Mouse (Mus musculus) heart, postnatal 14 days (tissue): Measurements from ENCODE around the gene Pcgf2. TPM values are rescaled to one million over a fixed set of nuclear protein-coding genes. Genes with fewer than 3 reads are reported as not detected.

Source experiments
- DNase-seq, 2 experiments: peaks; one replicate each; pipeline ENCODE4 v3.0.0; 2021 to 2022
- intact Hi-C: fragments of 180-260 bp; cut with DNase I; formaldehyde crosslinking; loops from one replicate; pipeline ENCODE4 v1.15.1; 2025
- total RNA-seq, 2 experiments: library from RNA; stranded (reverse); gene quantifications; 2 replicates each; pipeline ENCODE4 v1.2.3; 2021

The Pcgf2 gene
- total RNA-seq, 2 experiments from 2014 or later, result 11.1 to 12.9 TPM

DNA sequence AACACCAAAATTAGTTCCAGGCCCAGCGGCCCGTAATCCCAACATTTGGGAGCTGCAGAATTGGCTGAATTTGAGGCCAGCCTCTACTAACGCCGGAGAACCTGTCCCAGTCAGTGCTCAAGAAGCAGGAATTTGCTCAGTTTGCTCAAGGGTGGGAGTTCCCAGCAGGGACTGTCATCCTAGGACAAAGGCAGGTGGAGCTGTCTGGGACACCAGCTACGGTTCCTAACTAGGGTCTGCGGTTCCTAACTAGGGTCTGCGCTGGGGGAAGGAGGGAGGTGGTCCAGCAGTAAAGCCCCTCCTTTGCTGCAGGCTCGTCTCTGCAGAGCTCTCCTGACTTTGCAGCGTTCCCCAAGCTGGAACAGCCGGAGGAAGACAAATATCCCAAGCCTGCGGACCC is 27.1 kb downstream of the Pcgf2 start:
- intact Hi-C loops, result no loop called here
- DNase-seq, result no peak

DNA sequence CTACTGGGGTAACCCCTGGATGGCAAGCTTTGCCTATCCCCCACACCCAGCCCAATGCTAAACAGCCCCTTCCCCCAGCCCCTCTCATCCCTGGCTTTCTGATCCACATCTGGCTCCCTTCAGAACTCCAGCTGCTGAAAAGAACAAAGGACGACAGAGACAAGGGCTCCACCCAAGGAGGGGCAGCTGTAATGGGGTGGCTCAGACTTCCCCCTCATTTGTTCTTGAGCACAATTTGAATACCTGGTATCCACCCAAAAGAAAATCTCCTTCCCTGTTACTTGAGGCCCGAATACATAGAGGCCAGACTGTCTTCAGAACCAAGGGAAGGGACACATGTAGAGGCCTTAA is 29.1 kb downstream of the Pcgf2 start:
- intact Hi-C loops, result no loop called here
- DNase-seq, result no peak

DNA sequence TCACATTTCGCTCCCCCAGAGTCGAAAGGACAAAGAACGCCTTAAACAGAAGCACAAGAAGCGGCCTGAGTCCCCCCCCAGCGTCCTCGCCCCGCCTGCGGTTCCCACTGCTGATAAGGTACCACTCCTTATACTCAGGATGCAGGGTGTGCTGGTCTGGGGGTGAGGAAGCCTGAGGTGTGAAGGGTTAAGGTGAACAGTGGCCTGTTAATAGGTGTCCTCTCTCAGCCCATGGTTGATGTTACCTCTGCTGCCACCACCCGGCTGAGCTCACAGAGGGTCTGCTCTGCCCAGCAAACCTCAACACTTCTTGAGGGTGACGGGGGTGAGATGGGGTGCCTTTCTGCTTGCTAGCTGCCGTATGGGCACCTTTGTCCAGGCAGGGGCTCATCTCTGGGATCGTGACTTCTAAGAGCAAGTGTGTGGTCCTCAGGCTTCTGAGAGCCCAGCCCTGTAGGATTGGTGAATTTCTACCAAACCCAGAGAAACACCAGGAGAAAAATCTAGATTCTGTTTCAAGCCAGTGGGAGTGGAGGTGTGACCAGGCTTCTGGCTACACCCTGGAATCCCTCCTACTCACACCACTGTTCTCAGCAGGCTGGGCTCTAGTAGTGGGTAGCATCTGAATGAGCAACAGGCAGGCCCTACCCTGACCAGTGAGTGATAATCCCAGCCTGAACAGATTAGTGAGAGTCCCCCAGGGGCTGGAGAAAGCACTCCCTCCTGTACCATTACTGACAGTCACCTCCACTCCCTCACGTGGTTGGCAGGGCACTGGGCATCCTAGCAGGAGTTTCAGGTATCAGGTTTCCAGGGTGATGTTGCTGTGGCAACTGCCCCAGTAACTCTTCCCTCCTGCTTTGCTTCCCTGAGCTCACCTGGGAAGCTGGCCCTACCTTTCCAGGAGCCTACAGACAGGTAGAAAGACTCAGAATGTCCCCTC is 29.8 kb downstream of the Pcgf2 start:
- DNase-seq, result peak in 1 of 2 experiments; percentile 46
- intact Hi-C loops, result no loop called here

DNA sequence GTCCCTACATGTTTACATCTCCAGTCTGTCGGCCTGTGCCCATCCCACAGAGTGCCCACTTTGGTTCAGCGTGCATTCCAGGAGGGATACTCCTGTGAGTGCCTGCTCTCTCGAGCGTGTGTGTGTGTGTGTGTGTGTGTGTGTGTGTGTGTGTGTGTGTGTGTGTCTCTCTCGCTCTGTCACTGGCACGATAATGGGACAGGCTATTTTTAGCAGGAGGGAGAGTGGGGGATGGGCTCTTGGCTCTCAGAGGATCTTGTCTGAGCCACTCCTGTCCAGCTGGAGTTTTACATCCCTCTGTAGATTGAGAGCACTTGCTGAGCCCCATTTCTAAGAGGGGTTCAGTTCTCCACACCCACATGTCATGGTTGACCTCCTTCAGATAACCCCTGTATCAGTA is 30.5 kb downstream of the Pcgf2 start:
- peak; percentile 76 to 86 for DNase-seq
- intact Hi-C loops, result no loop called here

- DNase-seq, result no peak
- intact Hi-C loops, result no loop called here
Observed at GRCm38 (mm10) chr11:97669268-97669667, 31.0 kb downstream of the Pcgf2 start.

DNA sequence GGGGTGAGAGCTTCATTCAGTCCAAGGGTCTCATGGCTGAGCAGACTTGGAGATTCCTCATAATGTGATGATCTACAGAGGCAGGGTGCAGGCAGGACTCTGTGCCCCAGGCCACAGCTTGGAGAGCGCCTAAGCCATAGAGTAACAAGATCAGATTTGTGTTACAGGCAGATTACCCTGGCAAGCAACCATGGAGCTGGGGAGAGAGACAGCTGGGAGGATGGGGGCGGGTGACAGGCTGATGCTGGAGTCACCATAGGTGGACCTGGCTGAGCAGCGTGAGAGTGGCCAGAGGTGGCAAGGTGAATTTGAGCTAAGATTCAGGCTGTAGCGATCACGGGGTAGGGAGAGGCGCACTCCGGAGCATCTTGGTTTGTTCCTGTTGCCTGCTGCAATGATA is 32.1 kb downstream of the Pcgf2 start:
- no peak for DNase-seq
- intact Hi-C loops, result no loop called here

DNA sequence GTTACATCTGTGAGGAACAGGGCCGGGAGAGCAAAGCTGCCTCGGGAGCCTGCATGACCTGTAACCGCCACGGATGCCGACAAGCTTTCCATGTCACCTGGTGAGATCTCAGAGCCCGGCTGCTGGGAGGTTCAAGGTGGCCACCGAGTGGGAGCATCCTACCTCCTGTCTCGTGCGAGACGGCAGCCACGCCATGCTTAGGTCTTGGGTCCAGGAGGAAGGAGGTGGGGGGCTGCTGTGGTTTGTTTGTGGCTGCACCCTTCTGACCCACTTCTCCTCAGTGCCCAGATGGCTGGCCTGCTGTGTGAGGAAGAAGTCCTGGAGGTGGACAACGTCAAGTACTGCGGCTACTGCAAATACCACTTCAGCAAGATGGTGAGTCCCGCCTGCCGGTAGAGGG is 33.5 kb downstream of the Pcgf2 start:
- no peak for DNase-seq
- intact Hi-C loops, result no loop called here

DNA sequence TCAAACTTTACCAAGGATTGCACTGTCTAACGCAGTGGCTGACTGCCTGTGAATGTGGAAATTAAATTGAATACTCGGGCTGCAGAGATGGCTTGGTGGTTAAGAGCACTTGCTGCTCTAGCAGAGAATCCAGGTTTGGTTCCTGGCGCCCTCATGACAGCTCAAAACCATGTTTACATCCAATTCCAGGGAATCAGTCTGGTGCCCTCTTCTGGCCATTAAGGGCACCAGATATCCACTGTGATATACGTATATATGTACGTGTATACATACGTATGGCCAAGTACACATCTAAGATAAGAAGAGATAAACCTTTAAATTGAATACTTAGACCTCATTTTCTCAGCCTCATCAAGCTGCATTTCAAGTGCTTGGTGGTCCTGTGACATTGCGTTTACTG is 34.1 kb downstream of the Pcgf2 start:
- intact Hi-C loops, result no loop called here
- DNase-seq, result no peak

- DNase-seq, result no peak
- intact Hi-C loops, result no loop called here
Observed at GRCm38 (mm10) chr11:97665431-97665830, 34.9 kb downstream of the Pcgf2 start.

DNA sequence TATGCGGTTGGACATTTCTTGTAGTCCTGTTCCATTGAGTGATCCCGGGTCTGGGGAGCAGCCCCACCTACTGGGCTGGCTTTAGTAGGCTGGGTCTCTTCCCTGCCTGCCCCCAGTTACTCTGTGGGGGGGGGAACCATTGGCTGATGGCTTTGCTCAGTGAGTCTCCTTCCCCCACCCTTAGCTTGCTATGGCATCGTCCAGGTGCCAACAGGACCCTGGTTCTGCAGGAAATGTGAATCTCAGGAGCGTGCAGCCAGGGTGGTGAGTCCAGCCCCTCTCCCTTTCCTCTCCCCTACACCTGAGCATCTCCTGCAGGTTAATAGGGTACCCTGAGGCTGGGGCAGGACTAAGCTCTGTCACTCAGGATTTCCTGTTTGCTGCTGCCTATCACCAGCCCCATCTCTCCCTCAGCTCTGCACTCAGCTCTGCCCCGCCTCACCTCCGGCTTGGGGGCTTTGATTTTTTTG is 35.5 kb downstream of the Pcgf2 start:
- DNase-seq, result no peak
- intact Hi-C loops, result loop anchor here (1.0 kb wide), 1 partner anchor 21 kb away; no protein-coding TSS in a partner anchor

DNA sequence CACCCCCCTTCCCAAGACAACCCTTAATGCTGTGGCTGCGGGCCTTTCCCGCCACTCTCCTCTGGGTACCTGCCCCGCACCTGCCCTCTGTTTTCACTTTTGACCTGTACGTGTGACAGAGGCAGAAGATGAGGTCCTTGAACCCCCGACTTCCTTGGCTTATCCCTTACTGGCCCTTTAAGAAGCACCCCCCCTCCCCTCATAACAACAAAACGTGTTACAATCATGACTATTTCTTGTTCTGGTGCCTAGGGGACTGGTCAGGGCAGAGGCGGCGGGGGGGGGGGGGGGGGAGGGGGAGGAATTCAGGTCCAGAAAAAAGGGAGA is 36.0 kb downstream of the Pcgf2 start:
- DNase-seq, result no peak
- intact Hi-C loops, result loop anchor here (1.0 kb wide), 1 partner anchor 22 kb away; no protein-coding TSS in a partner anchor

GRCm38 (mm10) chr11:97663528-97664338 is 36.6 kb downstream of the Pcgf2 start:
- peak; percentile 60 to 64 for DNase-seq
- intact Hi-C loops, result loop anchor here (1.0 kb wide), 1 partner anchor 23 kb away; no protein-coding TSS in a partner anchor

GRCm38 (mm10) chr11:97662893-97663527 is 37.3 kb downstream of the Pcgf2 start, which contains the start of gene Mllt6:
Gene Mllt6, plus strand, starts transcription at chr11:97663414.
- peak; percentile 82 to 88 for DNase-seq
- intact Hi-C loops, result no loop called here

DNA sequence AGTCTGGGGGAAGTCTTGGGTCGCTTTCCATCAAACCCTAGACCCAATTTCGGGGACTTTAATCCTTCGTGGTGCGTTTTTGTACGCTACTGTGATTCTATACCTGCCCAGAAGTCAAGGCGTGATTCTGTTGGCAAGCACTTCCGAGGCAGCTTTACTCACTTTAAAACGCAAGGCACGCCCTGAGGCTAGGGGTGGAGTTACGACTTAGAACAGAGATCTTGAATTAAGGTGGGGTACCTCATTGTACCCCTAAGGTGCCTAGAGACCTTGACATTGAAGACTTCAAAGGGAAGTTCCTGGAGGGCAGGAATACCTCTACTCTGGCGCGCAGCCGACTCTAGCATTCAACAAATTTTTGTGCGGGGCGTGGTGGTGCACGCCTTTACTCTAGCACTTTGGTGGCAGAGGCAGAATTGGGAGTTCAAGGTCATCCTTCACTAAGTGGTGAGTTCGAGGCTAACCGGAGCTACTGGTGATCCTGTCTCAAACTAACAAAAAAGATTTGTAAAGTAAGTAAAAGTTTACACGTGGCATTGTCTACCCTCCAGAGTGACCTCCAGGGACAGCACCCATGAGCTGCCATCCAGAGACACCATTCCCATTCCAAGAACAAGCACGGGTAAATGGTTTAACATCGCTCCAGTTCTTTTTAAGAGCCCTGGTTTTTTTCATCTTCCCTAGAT is 37.9 kb downstream of the Pcgf2 start:
- intact Hi-C loops, result no loop called here
- peak in 1 of 2 experiments; percentile 56 for DNase-seq

- DNase-seq, result peak; percentile 54 to 63
- intact Hi-C loops, result no loop called here
Observed at GRCm38 (mm10) chr11:97661648-97662133, 38.6 kb downstream of the Pcgf2 start.

DNA sequence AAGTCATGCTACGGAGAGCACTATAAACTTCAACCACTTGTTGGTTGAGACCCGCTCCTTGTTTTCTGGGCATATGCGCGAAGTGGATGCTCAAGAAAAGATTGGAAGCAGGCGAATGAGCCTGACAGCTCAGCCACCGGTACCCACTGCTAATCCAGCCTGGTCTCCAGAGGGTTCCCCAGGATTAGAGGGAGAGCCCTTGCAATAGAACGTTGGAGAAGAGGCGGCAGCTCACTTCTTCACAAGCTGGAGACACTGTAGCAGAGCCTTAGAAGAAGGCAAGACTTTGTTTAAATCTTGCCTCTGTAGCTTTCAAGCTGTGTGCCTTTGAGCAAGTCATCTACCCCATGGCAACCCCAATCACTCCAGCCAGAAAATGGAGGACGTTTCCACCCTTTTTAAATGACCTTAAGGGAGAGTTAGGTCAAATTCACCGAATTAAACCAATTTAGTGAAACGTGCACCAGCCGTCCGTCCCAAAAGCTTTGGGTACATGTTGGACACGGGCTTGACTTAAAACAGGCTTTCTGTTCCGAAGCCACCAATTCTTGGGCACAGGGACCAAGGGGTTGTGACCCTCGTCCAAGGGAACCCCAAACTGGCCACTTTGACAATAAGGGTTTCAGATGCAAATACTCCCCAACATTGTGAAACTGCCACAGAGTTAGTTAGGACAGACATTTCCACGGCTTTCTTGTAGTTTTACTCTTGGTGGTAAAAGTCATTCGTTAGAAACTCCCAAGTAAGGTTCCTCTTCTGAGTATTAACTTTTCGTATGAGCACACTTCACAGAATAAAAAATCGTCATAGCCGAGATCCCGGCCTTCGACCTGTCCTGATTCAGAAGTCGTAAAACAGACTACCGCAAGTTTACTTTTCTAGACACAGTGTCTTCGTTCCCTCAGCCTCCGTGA is 39.3 kb downstream of the Pcgf2 start:
- no peak for DNase-seq
- intact Hi-C loops, result no loop called here

- intact Hi-C loops, result loop anchor here (2.0 kb wide), 1 partner anchor 39 kb away; no protein-coding TSS in a partner anchor
Observed at GRCm38 (mm10) chr11:97659990-97660714, 40.1 kb downstream of the Pcgf2 start.

More at GRCm38 (mm10) chr11:97659990-97660714, 40.1 kb downstream of the Pcgf2 start:
- peak; percentile 83 to 89 for DNase-seq
